Mouse (Mus musculus) megakaryocyte, embryonic 14.5 days (primary cell): ENCODE results near the gene Bcat1.

Source experiments
- FLI1 ChIP-seq: IDR thresholded peaks from 2 replicates; pipeline ENCODE4 v1.6.1; 2012; ENCODE audit warnings: low read length, inconsistent platforms, mixed read lengths
- GATA1 ChIP-seq: IDR thresholded peaks from 3 replicates; pipeline ENCODE4 v1.6.1; 2012; ENCODE audit warnings: mixed read lengths, low read length, inconsistent platforms, borderline replicate concordance

DNA sequence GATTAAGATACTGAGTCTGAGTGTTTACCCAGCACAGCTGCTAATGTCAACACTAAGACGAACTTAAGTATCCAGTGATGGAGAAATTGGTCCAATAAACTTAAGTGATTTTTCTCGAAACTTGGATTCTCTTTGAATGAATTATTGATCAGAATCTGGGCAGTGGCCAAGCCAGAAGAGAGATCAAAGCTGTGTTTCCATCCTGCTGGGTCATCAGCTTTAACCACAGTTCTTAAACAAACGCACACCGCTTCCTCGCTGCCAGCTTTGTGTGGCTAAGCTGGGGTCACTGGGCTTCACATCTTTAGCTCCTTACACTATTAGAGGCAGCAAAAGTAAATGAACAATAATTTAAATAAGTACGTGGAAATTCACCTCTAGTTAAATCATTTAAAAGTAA is 108.4 kb downstream of the Bcat1 start:
- TF ChIP-seq GATA1: no peak
- no peak for TF ChIP-seq FLI1
